Mouse (Mus musculus): ENCODE measurements around the gene Clptm1. TPM values are rescaled to one million over a fixed set of nuclear protein-coding genes. Genes with fewer than 3 reads are reported as not detected.

The Clptm1 gene
- polyA plus RNA-seq, 1 experiment from 2014 or later: 112 TPM

- H3K27me3 ChIP-seq: no peaks in the 10 kb centered on the region
- WGBS: 51% methylated on average over 3 of the region's 3 CpGs
- H3K27ac ChIP-seq: no peak overlapping the region
- ATAC-seq (ENCODE audit: low FRiP score): no peak
- peaks cover 97% of the 10 kb centered on the region for H3K36me3 ChIP-seq
- no peak overlapping the region for H3K4me3 ChIP-seq
- H3K9ac ChIP-seq: no peak overlapping the region
- H3K4me1 ChIP-seq: no peaks in the 10 kb centered on the region
- no peaks in the 10 kb centered on the region for H3K9me3 ChIP-seq (replicated peaks)
- no peak overlapping the region for H3K4me2 ChIP-seq (replicated peaks)
These were observed 75.6 kb downstream of the Clptm1 start for GRCm38 (mm10) chr7:19589207-19589606.

GRCm38 (mm10) chr7:19586269-19586668 is 78.6 kb downstream of the Clptm1 start:
- Histone ChIP-seq H3K27ac (no peak overlapping the region), H3K36me3 (peaks cover 95% of the 10 kb centered on the region), H3K9ac (no peak overlapping the region), H3K4me3 (no peak overlapping the region), H3K9me3 (replicated peaks) (no peaks in the 10 kb centered on the region), H3K4me1 (no peaks in the 10 kb centered on the region), H3K4me2 (replicated peaks) (no peak overlapping the region), H3K27me3 (no peaks in the 10 kb centered on the region)
- no peak for ATAC-seq (ENCODE audit: low FRiP score)
- WGBS: 77% methylated on average over 46 of the region's 46 CpGs

Other genes with a start within 250 kb of the Clptm1 start
- 20.0 and 21.6 TPM in 2 replicates for gene Mark4, start 206.2 kb downstream of the Clptm1 start, polyA plus RNA-seq (2016; fragmentation: Nextera tagmentation; extraction: Ambion mirVana)
- gene Exoc3l2, start 201.7 kb downstream of the Clptm1 start, polyA plus RNA-seq (2016; fragmentation: Nextera tagmentation; extraction: Ambion mirVana): 1.0 and 1.5 TPM in 2 replicates
- 4.6 and 4.8 TPM in 2 replicates for gene Bloc1s3, start 156.7 kb downstream of the Clptm1 start, polyA plus RNA-seq (2016; fragmentation: Nextera tagmentation; extraction: Ambion mirVana)
- gene Trappc6a, start 156.6 kb downstream of the Clptm1 start, polyA plus RNA-seq (2016; fragmentation: Nextera tagmentation; extraction: Ambion mirVana): 41.7 and 48.1 TPM in 2 replicates
- gene Nkpd1, start 147.2 kb downstream of the Clptm1 start, polyA plus RNA-seq (2016; fragmentation: Nextera tagmentation; extraction: Ambion mirVana): 0.23 TPM in 1 of 2 replicates, not detected in the other
- gene Ppp1r37, start 102.0 kb downstream of the Clptm1 start, polyA plus RNA-seq (2016; fragmentation: Nextera tagmentation; extraction: Ambion mirVana): 41.7 and 43.8 TPM in 2 replicates
- 0.30 TPM in 1 of 2 replicates, not detected in the other for gene Zfp296, start 87.7 kb downstream of the Clptm1 start, polyA plus RNA-seq (2016; fragmentation: Nextera tagmentation; extraction: Ambion mirVana)
- 121 and 145 TPM in 2 replicates for gene Gemin7, start 87.4 kb downstream of the Clptm1 start, polyA plus RNA-seq (2016; fragmentation: Nextera tagmentation; extraction: Ambion mirVana)
- 70.1 and 73.6 TPM in 2 replicates for gene Clasrp, start 60.5 kb downstream of the Clptm1 start, polyA plus RNA-seq (2016; fragmentation: Nextera tagmentation; extraction: Ambion mirVana)
- 5.9 and 6.5 TPM in 2 replicates for gene Relb, start 35.6 kb downstream of the Clptm1 start, polyA plus RNA-seq (2016; fragmentation: Nextera tagmentation; extraction: Ambion mirVana)
- gene Apoc2, start 12.9 kb upstream of the Clptm1 start, polyA plus RNA-seq (2016; fragmentation: Nextera tagmentation; extraction: Ambion mirVana): 0.46 TPM in 1 of 2 replicates, not detected in the other
- gene Gm44805, start 16.4 kb upstream of the Clptm1 start, polyA plus RNA-seq (2016; fragmentation: Nextera tagmentation; extraction: Ambion mirVana): not detected in 2 replicates
- gene Apoc4, start 16.4 kb upstream of the Clptm1 start, polyA plus RNA-seq (2016; fragmentation: Nextera tagmentation; extraction: Ambion mirVana): 0.10 TPM in 1 of 2 replicates, not detected in the other
- 3.8 and 4.7 TPM in 2 replicates for gene Apoc1, start 27.6 kb upstream of the Clptm1 start, polyA plus RNA-seq (2016; fragmentation: Nextera tagmentation; extraction: Ambion mirVana)
- gene Apoe, start 34.2 kb upstream of the Clptm1 start, polyA plus RNA-seq (2016; fragmentation: Nextera tagmentation; extraction: Ambion mirVana): 228 and 246 TPM in 2 replicates
- gene Tomm40, start 50.4 kb upstream of the Clptm1 start, polyA plus RNA-seq (2016; fragmentation: Nextera tagmentation; extraction: Ambion mirVana): 136 and 138 TPM in 2 replicates
- gene Nectin2, start 85.5 kb upstream of the Clptm1 start, polyA plus RNA-seq (2016; fragmentation: Nextera tagmentation; extraction: Ambion mirVana): 60.8 and 67.1 TPM in 2 replicates
- 21.0 and 25.1 TPM in 2 replicates for gene Bcam, start 106.0 kb upstream of the Clptm1 start, polyA plus RNA-seq (2016; fragmentation: Nextera tagmentation; extraction: Ambion mirVana)
- 1.0 and 1.3 TPM in 2 replicates for gene Cblc, start 131.8 kb upstream of the Clptm1 start, polyA plus RNA-seq (2016; fragmentation: Nextera tagmentation; extraction: Ambion mirVana)
- 1.1 and 2.1 TPM in 2 replicates for gene Bcl3, start 157.7 kb upstream of the Clptm1 start, polyA plus RNA-seq (2016; fragmentation: Nextera tagmentation; extraction: Ambion mirVana)
- 1.1 and 1.7 TPM in 2 replicates for gene Gm19345, start 187.0 kb upstream of the Clptm1 start, polyA plus RNA-seq (2016; fragmentation: Nextera tagmentation; extraction: Ambion mirVana)
- not detected in 2 replicates for gene Ceacam16, start 196.3 kb upstream of the Clptm1 start, polyA plus RNA-seq (2016; fragmentation: Nextera tagmentation; extraction: Ambion mirVana)
- gene Ceacam19, start 222.9 kb upstream of the Clptm1 start, polyA plus RNA-seq (2016; fragmentation: Nextera tagmentation; extraction: Ambion mirVana): not detected in 2 replicates